Mouse (Mus musculus) urinary bladder, postnatal 14 days (tissue): ENCODE results near the gene Gas2.

Experiments used
- DNase-seq: peaks from one replicate; pipeline ENCODE4 v3.0.0; 2021; ENCODE audit warnings: low spot score

The Gas2 gene

DNA sequence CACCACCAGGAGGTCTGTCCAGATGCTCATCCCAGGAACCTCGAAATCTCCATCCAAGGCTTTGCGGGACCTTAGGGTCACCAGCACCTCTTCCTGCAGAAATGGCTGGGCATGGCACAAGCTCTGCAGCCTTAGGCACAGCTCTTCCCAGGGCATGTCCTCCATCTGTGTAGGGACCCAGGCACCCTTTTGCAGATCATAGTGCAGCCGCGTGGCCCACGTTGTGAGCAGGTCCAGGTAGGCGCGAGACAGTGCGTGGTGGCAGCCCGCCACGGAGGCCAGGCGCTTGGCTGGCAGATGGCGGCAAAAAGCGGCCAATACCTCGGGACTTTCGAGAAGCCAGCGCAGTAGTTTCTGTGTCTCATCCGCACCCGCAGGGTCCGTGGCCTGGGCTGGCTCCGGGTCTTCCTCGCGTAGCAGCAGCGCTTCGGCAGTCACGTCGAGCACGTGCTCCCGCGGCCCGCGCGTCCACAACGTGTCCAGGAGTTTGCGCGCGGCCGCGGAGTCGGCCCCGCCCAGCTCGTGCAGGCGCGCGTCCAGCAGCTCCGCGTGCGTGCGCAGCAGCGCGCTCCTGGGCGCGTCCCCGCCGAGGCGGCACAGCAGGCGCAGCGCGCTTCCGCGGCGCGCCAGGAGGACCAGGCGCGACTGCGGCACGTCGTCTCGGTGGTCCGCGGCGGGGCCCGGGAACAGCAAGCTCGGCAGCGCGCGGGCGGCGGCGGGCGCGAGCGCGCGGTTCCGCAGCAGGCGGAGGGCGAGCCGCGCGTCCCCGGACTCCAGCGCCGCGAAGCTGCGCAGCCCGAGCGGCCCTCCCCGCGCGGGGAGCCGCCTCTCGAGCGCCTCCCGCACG lies at the start of gene Gas2:
Gene Gas2 (plus strand): TSS at position 766 of the 847 bp plus-strand sequence.
- peak; percentile 86 for DNase-seq

DNA sequence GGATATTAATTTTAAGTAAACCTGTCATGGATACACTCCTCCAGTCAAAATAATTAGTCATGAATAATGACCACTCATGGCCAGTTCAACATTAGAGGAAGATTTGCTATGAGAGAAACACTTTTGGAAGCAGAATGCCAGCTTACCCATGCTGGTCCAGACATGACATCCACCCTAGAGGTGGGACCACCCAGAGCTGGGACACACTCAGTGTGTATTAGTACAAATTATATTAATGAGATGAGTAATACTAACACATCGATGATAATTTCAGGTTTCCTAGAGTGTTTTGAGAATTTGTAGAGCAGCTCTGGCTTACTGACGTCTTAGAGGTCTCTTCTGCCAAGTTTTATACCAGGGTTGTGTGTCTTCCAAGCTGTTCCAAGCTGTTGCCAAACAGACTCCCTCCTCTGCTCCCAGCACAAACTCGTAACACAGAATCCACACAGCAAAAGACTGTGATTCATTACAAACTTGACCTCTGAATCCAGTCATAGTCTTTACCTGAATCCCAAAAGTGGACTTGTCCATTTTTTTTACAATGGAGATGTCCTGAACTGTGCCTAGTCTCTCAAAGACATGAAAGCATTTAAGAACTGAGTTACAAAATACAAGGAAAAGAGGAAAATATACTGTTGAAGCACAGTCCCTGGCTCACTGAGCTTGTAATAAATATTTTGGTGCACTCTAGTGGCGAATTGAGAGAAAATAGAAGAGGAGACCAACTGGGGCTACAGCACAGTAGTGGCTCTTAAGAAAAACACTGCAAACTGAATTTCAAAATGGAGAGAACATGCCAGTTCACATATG lies 46.1 kb upstream of the Gas2 start:
- no peak for DNase-seq

GRCm38 (mm10) chr7:51816283-51816839 lies 45.5 kb upstream of the Gas2 start:
- no peak for DNase-seq

DNA sequence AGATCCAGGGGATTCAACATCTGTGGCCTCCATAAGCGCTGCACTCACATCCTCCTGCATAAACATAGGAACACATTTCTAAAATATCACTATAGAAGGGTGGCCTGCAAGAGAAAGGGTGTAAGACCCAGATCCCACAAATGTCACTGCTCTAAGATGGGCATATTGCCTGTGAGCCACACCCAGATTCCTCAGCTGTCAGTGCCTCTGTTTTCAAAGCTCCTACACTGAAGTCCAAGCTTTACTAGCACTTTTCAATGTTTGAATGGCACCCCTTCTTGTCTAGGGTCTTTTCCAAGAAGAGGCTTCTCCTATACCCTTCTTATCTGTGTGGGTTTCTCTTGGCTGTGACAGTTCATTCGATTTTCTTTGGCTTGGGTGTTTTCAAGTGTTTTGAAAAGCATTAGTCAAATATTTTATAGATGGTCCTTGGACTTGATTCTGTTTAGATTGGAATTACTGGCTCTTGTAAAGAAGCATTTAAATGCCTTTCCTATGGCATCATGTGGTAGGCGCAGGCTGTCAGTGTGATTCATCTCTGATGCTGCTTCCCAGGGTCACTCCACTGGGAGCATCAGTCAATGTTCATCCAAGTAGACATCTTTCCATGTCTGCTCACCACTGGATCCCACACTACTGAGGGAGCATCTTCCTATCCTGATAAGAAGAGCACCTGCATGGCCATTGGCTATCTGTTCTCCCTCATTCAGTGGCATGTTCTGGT lies 43.4 kb upstream of the Gas2 start:
- no peak for DNase-seq

DNA sequence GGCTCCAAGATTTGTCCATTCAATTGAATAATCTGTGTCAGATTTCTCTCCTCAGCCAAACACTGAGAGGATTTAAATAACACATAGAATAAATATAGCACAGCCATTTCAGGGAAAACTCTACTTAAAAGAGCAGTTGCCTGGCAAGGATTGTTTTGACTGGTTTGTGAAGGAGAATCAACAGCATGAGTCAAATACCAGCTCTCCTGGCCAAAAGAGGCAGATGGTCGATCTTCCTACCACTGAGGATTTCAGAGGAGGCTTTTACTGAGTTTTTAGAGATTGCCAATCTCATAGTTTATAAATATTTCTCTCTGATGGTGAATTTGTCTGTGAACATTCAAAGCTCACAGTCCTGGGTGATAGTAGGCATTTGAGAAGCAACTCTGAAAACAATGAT lies 41.9 kb upstream of the Gas2 start:
- no peak for DNase-seq

- no peak for DNase-seq
Measured at GRCm38 (mm10) chr7:51821467-51821866, 40.3 kb upstream of the Gas2 start.

DNA sequence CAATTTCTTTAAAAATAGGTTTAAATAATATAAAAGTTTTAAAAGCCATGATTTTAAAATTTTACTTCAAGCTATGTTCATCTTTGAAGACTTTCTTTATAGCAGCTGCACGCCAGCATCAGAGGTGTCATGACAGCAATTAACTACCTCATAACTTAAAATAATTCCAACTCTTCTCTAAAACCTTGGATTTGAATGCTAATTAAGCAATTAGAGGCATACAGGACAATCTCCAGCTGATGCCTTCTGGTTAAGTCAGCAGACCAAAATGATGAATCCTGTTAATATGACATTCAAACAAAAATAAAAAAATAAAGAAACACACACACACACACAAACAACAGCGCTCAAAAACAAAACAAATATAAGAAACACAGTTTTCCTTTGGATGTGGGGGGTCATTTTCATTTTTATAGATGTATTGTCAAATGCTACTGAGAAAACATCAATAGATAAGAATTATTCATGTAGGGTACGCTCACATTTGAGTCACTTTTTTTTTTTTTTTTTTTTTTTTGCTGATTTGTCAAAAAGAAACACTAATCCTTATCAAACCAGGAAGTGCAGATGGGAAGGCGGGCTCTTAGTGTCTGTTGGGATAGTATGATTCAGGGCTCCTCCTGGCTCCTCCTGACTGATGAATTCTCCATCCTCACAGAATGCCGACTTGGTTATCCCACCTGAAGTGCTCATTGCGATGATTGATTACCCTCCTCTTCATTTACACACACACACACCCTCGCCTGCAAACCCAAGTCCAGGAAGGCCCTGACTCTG lies 38.1 kb upstream of the Gas2 start:
- no peak for DNase-seq

- no peak for DNase-seq
Measured at GRCm38 (mm10) chr7:51831917-51832316, 29.9 kb upstream of the Gas2 start.

- DNase-seq, result no peak
Measured at GRCm38 (mm10) chr7:51840515-51840914, 21.3 kb upstream of the Gas2 start.

DNA sequence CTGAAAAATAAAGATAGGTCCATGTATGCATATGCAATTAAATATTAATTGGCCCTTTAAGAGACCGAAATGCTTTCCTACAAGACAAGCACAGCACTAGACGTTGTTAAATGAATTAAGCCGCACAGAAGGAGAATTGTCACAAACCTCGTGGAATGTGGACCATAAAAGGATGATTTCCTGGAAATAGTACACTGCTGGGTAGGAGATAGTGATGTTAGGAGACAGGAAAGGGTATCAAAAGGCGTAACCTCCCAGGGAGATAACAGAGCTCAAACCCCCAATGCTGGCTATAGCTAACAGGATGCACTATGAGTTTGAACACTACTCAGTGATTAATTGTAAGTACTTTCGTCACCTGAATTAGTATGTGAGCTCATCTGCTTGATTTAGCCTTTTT lies 10.9 kb upstream of the Gas2 start:
- DNase-seq, result no peak

DNA sequence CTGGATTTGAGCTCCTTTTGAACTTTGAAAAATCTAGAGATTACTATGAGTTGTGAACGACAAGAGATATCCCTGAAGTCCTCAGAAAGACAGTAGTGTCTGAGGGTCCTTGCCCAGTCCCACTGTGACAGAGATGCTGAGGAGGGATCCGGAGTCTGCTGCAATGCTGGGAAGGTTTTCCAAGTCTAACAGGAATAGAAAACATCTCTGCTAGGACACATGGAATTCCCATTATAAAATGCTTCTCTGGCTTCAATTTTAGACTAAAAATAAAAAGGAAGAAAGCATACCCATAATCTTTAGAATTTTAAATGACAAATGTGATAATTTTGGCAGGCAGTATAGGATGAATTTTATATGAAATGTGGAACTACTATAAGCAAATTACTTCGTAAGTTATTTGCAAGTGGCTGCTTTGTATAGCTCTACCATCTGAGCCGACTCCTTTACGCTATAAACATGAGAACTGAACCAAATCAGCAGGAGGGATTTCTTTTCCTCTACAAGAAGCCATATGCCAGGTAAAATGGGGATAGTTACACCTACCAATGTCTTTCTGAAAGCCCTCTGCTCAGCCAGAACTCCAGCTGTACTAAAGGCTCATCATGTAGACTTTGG lies 9.8 kb upstream of the Gas2 start:
- DNase-seq, result no peak

DNA sequence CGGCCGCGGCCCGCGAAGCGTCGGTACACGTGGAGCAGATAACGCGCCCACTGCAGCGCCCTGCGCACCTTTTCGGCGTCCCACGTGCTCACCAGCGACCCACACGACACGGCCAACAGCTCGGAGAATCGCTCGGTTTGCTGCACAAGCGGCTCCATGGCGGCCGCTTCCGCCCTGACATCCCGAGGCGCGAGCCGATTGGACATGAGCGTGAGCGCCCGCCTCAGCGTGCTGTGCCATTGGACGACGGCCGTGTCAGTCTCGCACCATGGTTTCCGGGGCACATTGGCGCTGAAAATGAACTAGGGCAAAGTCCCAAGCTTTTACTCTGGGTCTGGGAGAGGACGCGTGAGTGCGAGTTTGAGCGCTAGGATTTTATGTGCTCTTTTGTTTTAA lies 280 bp downstream of the Gas2 start, which contains the start of gene Fancf:
Gene Fancf (minus strand): TSS at position 171 of the 396 bp plus-strand sequence.
- DNase-seq, result peak; percentile 97

GRCm38 (mm10) chr7:51862842-51863241 lies 1.0 kb downstream of the Gas2 start:
- no peak for DNase-seq

GRCm38 (mm10) chr7:51865336-51865735 lies 3.5 kb downstream of the Gas2 start:
- no peak for DNase-seq

DNA sequence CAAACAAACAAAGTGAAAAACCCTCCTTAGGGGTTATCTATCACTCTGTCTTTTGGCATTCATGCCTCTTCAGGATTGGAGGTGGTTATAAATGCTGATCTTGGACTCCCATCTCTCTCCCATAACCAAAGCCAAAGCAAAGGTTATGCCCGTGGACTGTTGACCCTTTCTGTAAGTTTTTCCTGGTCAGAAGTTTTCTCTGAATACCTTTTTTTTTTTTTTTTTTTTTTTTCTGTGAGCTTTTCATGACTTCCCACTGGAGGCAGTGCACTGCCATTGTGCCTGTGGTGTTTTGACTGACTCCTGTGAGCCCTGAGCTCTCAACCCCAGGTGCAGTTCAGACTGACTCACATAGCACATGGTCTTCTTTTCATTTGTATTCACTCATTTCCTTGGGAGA lies 6.2 kb downstream of the Gas2 start:
- no peak for DNase-seq

GRCm38 (mm10) chr7:51872041-51872440 lies 10.2 kb downstream of the Gas2 start:
- no peak for DNase-seq

DNA sequence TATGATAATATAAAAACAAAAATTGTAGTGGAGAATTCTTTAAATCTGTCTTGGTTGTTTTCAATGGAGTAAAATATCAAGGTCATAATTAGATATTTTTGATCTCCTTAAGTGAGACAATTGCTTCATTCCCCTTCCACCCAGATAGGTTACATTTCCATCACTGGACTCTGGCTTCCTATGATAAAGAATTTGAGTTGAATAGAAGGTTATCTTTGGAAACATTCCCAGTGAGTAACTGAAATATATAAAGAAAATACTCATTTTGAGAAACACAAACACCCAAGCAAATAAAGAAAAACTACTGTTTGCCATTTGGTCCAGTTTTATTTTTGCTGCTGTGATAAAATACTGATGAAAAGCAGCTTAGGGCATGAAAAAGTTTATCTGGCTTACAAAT lies 10.8 kb downstream of the Gas2 start:
- DNase-seq, result no peak

DNA sequence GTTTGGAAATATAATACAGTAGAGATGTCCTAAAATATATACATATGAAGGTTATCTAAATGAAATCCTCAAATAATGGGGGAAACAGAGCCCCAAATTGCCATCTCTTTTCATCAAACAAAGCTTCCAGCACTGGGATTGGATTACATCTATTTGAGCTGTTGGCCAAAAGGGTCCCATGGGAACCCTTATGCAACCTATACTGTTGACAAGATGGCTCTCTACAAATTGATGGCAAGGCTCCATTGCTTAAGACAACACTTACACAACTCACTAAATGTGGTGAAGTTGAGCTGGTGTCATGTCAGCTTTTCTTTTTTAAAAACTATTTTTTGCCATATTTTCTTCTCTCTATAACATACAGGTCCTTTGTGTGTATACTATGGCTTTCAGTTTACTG lies 14.5 kb downstream of the Gas2 start:
- no peak for DNase-seq

- no peak for DNase-seq
Measured at GRCm38 (mm10) chr7:51878730-51879129, 16.9 kb downstream of the Gas2 start.

GRCm38 (mm10) chr7:51879136-51879723 lies 17.4 kb downstream of the Gas2 start:
- peak; percentile 4 for DNase-seq

DNA sequence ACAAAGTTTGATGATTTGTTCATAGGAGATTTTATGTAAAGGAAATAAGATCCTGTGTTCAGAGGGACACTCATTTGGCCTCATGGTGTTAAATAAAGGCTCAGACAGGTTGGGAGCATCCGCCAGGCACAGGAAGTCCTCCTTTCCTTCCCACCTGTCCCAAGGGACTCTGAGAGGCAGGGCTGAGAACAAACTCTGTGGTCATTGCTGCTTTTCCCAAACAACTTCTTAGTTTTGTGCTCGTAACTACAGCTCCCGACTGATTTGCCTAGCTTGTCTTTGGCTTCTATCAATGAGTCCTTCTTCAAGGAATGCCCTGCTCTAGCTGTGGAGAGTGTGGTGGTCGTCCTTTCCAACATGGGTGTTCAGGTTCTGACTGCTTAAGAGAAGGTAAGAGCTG lies 18.3 kb downstream of the Gas2 start:
- DNase-seq, result no peak
